Mouse (Mus musculus) brain, embryonic 14.5 days (tissue): ENCODE measurements at regions not wholly inside any gene's neighbourhood (a gene's known extent, or its start where the extent isn't known, plus 50 kb on each side); places are given as distances from the start of the nearest gene placed in this dataset.

ENCODE experiments used
- CTCF ChIP-seq: fragments of 200-500 bp; IDR thresholded peaks from 2 replicates; pipeline ENCODE4 v1.5.1; 2012; ENCODE audit warnings: inconsistent platforms, mild to moderate bottlenecking, moderate library complexity, borderline replicate concordance; ENCODE audit not compliant: insufficient read depth, insufficient read length; ENCODE audit errors: extremely low read depth
- POLR2A ChIP-seq: fragments of 200-500 bp; IDR thresholded peaks from 2 replicates; pipeline ENCODE4 v1.6.1; 2012; ENCODE audit warnings: mild to moderate bottlenecking, inconsistent platforms, borderline replicate concordance; ENCODE audit not compliant: poor library complexity, insufficient read depth, insufficient read length, severe bottlenecking; ENCODE audit errors: extremely low read depth

- no peak for TF ChIP-seq POLR2A
- no peak for TF ChIP-seq CTCF
These were observed 53.1 kb upstream of the Btrc start for GRCm38 (mm10) chr19:45310291-45310881.
